Mouse (Mus musculus): ENCODE results near the gene Mybpc3. TPM values are rescaled to one million over a fixed set of nuclear protein-coding genes. Genes with fewer than 3 reads are reported as not detected.
A peak's percentile ranks its signal among the peaks of the same experiment; 100 is the strongest.

Mybpc3 gene
- total RNA-seq, 2 experiments from 2014 or later, result 0.09 TPM; not detected in 1

GRCm38 (mm10) chr2:91116842-91117241 lies 1.1 kb upstream of the Mybpc3 start:
- intact Hi-C loops (cut with DNase I; ENCODE audit: low total_unique reads), result loop anchor here (5.0 kb wide), 1 partner anchor 75 kb away; no protein-coding TSS in a partner anchor
- no peak for DNase-seq

GRCm38 (mm10) chr2:91118647-91119046 lies 703 bp downstream of the Mybpc3 start:
- intact Hi-C loops (cut with DNase I; ENCODE audit: low total_unique reads), result loop anchor here (5.0 kb wide), 1 partner anchor 74 kb away; no protein-coding TSS in a partner anchor
- DNase-seq, result no peak

- intact Hi-C loops (cut with DNase I; ENCODE audit: low total_unique reads), result loop anchor here (5.0 kb wide), 1 partner anchor 73 kb away; no protein-coding TSS in a partner anchor
These were observed 1.1 kb downstream of the Mybpc3 start for GRCm38 (mm10) chr2:91119061-91119460.

GRCm38 (mm10) chr2:91119551-91119950 lies 1.6 kb downstream of the Mybpc3 start:
- DNase-seq, result no peak
- intact Hi-C loops (cut with DNase I; ENCODE audit: low total_unique reads), result loop anchor here (5.0 kb wide), 1 partner anchor 73 kb away; no protein-coding TSS in a partner anchor

More at GRCm38 (mm10) chr2:91119061-91119460, 1.1 kb downstream of the Mybpc3 start:
- DNase-seq, result no peak

GRCm38 (mm10) chr2:91120261-91120671 lies 2.3 kb downstream of the Mybpc3 start:
- intact Hi-C loops (cut with DNase I; ENCODE audit: low total_unique reads), result no loop called here
- DNase-seq, result no peak

GRCm38 (mm10) chr2:91121011-91121410 lies 3.1 kb downstream of the Mybpc3 start:
- intact Hi-C loops (cut with DNase I; ENCODE audit: low total_unique reads), result no loop called here
- no peak for DNase-seq

GRCm38 (mm10) chr2:91121497-91121896 lies 3.6 kb downstream of the Mybpc3 start:
- intact Hi-C loops (cut with DNase I; ENCODE audit: low total_unique reads), result no loop called here

GRCm38 (mm10) chr2:91123521-91123920 lies 5.6 kb downstream of the Mybpc3 start:
- intact Hi-C loops (cut with DNase I; ENCODE audit: low total_unique reads), result no loop called here
- DNase-seq, result no peak

More at GRCm38 (mm10) chr2:91121497-91121896, 3.6 kb downstream of the Mybpc3 start:
- DNase-seq, result no peak

GRCm38 (mm10) chr2:91125101-91125500 lies 7.2 kb downstream of the Mybpc3 start:
- no peak for DNase-seq
- intact Hi-C loops (cut with DNase I; ENCODE audit: low total_unique reads), result no loop called here

GRCm38 (mm10) chr2:91128761-91129160 lies 10.8 kb downstream of the Mybpc3 start:
- DNase-seq, result no peak
- intact Hi-C loops (cut with DNase I; ENCODE audit: low total_unique reads), result no loop called here

- intact Hi-C loops (cut with DNase I; ENCODE audit: low total_unique reads), result no loop called here
- DNase-seq, result peak; percentile 25
These were observed 12.2 kb downstream of the Mybpc3 start for GRCm38 (mm10) chr2:91130126-91130525.

GRCm38 (mm10) chr2:91131251-91131650 lies 13.3 kb downstream of the Mybpc3 start:
- no peak for DNase-seq
- intact Hi-C loops (cut with DNase I; ENCODE audit: low total_unique reads), result no loop called here

- intact Hi-C loops (cut with DNase I; ENCODE audit: low total_unique reads), result no loop called here
These were observed 14.1 kb downstream of the Mybpc3 start for GRCm38 (mm10) chr2:91132035-91132434.

GRCm38 (mm10) chr2:91136513-91137412 lies 18.8 kb downstream of the Mybpc3 start:
- no peak for DNase-seq
- intact Hi-C loops (cut with DNase I; ENCODE audit: low total_unique reads), result no loop called here

More at GRCm38 (mm10) chr2:91132035-91132434, 14.1 kb downstream of the Mybpc3 start:
- DNase-seq, result no peak

- intact Hi-C loops (cut with DNase I; ENCODE audit: low total_unique reads), result no loop called here
- no peak for DNase-seq
These were observed 19.5 kb downstream of the Mybpc3 start for GRCm38 (mm10) chr2:91137481-91137880.

GRCm38 (mm10) chr2:91139311-91139710 lies 21.4 kb downstream of the Mybpc3 start:
- intact Hi-C loops (cut with DNase I; ENCODE audit: low total_unique reads), result no loop called here
- no peak for DNase-seq

- DNase-seq, result no peak
- intact Hi-C loops (cut with DNase I; ENCODE audit: low total_unique reads), result no loop called here
These were observed 21.8 kb downstream of the Mybpc3 start for GRCm38 (mm10) chr2:91139764-91140163.

- intact Hi-C loops (cut with DNase I; ENCODE audit: low total_unique reads), result no loop called here
- no peak for DNase-seq
These were observed 25.0 kb downstream of the Mybpc3 start for GRCm38 (mm10) chr2:91142920-91143319.

GRCm38 (mm10) chr2:91143401-91143800 lies 25.5 kb downstream of the Mybpc3 start:
- DNase-seq, result no peak
- intact Hi-C loops (cut with DNase I; ENCODE audit: low total_unique reads), result no loop called here

- intact Hi-C loops (cut with DNase I; ENCODE audit: low total_unique reads), result no loop called here
- no peak for DNase-seq
These were observed 30.2 kb downstream of the Mybpc3 start for GRCm38 (mm10) chr2:91148101-91148500.

GRCm38 (mm10) chr2:91151331-91151730 lies 33.4 kb downstream of the Mybpc3 start:
- DNase-seq, result no peak
- intact Hi-C loops (cut with DNase I; ENCODE audit: low total_unique reads), result no loop called here

Measured in gastrocnemius, postnatal 14 days (tissue).